In genomic region chr6:94363951-94364350, GRCm38 (mm10) we compare ENCODE assay signal across 14 mouse cellular contexts.
A peak's percentile ranks its signal among the peaks of the same experiment; 100 is the strongest.
DNase-seq lines count a peak whose midpoint lies in the region; ATAC-seq and TF ChIP-seq lines count a peak whose summit lies in the region.
"Had no signal": no experiment of that assay in that cellular context is flagged by ENCODE, and none has a peak within 500 bp of the region (broad histone marks: within the 10 kb centered on the region; RNA-seq: fewer than 3 reads in every experiment).

No protein-coding gene starts in this region.

- no peak for TF ChIP-seq POLR2A in heart, adult 2 months (IDR thresholded peaks at IDR 0.05; ENCODE audit: insufficient read depth, low read depth, low read length)
- no peak for TF ChIP-seq POLR2A in liver, adult 2 months (IDR thresholded peaks at IDR 0.05; ENCODE audit: extremely low read depth, insufficient read depth, low read length)
- no peak for TF ChIP-seq POLR2A in cortical plate, adult 2 months (IDR thresholded peaks at IDR 0.05; ENCODE audit: extremely low read depth, insufficient read depth, low read length)

- no peak for TF ChIP-seq EP300 in heart, adult 2 months (IDR thresholded peaks at IDR 0.05; ENCODE audit: insufficient read depth, low read depth, low read length)

- WGBS in heart, adult 2 months = 42% methylated on average over 6 of the region's 6 CpGs
- WGBS in liver, adult 2 months = 71% methylated on average over 6 of the region's 6 CpGs
- WGBS in liver, embryonic 11.5 days = 81% methylated on average over 6 of the region's 6 CpGs

- peak; percentile 65 for TF ChIP-seq CTCF in heart, adult 2 months (IDR thresholded peaks at IDR 0.05)
- TF ChIP-seq CTCF in liver, adult 2 months (IDR thresholded peaks at IDR 0.05; ENCODE audit: low read depth, low read length) = no peak
- TF ChIP-seq CTCF in cortical plate, adult 2 months (IDR thresholded peaks at IDR 0.05; ENCODE audit: extremely low read depth, insufficient read depth, low read length) = peak; percentile 23; the same call in 1 of the 2 replicates

- no peak for ATAC-seq in liver, embryonic 11.5 days (replicated peaks; ENCODE audit: low FRiP score)
- ATAC-seq in erythroblast, adult 5-6 weeks (replicated peaks; ENCODE audit: low FRiP score, poor library complexity, severe bottlenecking) = no peak

- H3K27me3 ChIP-seq in heart, adult 2 months (ENCODE audit: control insufficient read depth, insufficient read depth, low read length) = no peaks in the 10 kb centered on the region
- H3K27me3 ChIP-seq in liver, adult 2 months (ENCODE audit: control insufficient read depth, insufficient read depth, low read length) = no peaks in the 10 kb centered on the region
- H3K27me3 ChIP-seq in liver, embryonic 11.5 days (replicated peaks; ENCODE audit: control insufficient read depth, insufficient read depth, low read length) = no peaks in the 10 kb centered on the region; the same call in 1 of the 2 replicates
- H3K27me3 ChIP-seq: CH12.LX; embryonic facial prominence, embryonic 13.5 days; limb, embryonic 13.5 days; stomach, embryonic 15.5 days had no signal

- no peaks in the 10 kb centered on the region for H3K9me3 ChIP-seq in liver, embryonic 11.5 days (ENCODE audit: control insufficient read depth, low read length)
- H3K9me3 ChIP-seq: embryonic facial prominence, embryonic 13.5 days; limb, embryonic 13.5 days; stomach, embryonic 15.5 days had no signal

- intact Hi-C loops in heart, adult 2 months (cut with DNase I) = loop anchor here (1.0 kb wide), 1 partner anchor 283 kb away; no protein-coding TSS in a partner anchor

- peaks cover 1% of the 10 kb centered on the region; the same call in 1 of the 2 replicates for H3K4me1 ChIP-seq in heart, adult 2 months (ENCODE audit: control insufficient read depth, insufficient read depth, low read length)
- H3K4me1 ChIP-seq in liver, adult 2 months (ENCODE audit: control insufficient read depth, insufficient read depth, low read length) = no peaks in the 10 kb centered on the region
- no peaks in the 10 kb centered on the region for H3K4me1 ChIP-seq in liver, embryonic 11.5 days (replicated peaks; ENCODE audit: control insufficient read depth, insufficient read depth, low read length)
- no peaks in the 10 kb centered on the region for H3K4me1 ChIP-seq in cortical plate, adult 2 months (ENCODE audit: control insufficient read depth, insufficient read depth, low read length)
- H3K4me1 ChIP-seq: stomach, embryonic 15.5 days had no signal

- no peak overlapping the region for H3K4me3 ChIP-seq in heart, adult 2 months
- H3K4me3 ChIP-seq in liver, adult 2 months (ENCODE audit: insufficient read depth, low read depth, low read length) = no peak overlapping the region
- no peak overlapping the region for H3K4me3 ChIP-seq in liver, embryonic 11.5 days (ENCODE audit: low read depth, low read length)
- no peak overlapping the region for H3K4me3 ChIP-seq in cortical plate, adult 2 months (ENCODE audit: insufficient read depth, low read length)
- H3K4me3 ChIP-seq: embryonic facial prominence, embryonic 13.5 days; limb, embryonic 13.5 days; myocyte; stomach, embryonic 15.5 days had no signal

- H3K36me3 ChIP-seq in heart, adult 2 months (ENCODE audit: control insufficient read depth, insufficient read depth, low read length) = no peaks in the 10 kb centered on the region
- no peaks in the 10 kb centered on the region for H3K36me3 ChIP-seq in liver, adult 2 months (ENCODE audit: control insufficient read depth, insufficient read depth, low read length)
- no peaks in the 10 kb centered on the region for H3K36me3 ChIP-seq in liver, embryonic 11.5 days (ENCODE audit: control insufficient read depth, insufficient read depth, low read length)
- H3K36me3 ChIP-seq: embryonic facial prominence, embryonic 13.5 days; limb, embryonic 13.5 days; stomach, embryonic 15.5 days had no signal

- H3K9ac ChIP-seq in heart, adult 2 months (ENCODE audit: low read depth, low read length) = no peak overlapping the region
- H3K9ac ChIP-seq in liver, adult 2 months (ENCODE audit: low read depth, low read length) = no peak overlapping the region
- H3K9ac ChIP-seq in liver, embryonic 11.5 days (ENCODE audit: low read depth, low read length) = no peak overlapping the region
- H3K9ac ChIP-seq: embryonic facial prominence, embryonic 13.5 days; limb, embryonic 13.5 days; stomach, embryonic 15.5 days had no signal

- no peak overlapping the region for H3K27ac ChIP-seq in heart, adult 2 months
- no peak overlapping the region for H3K27ac ChIP-seq in liver, adult 2 months (replicated peaks; ENCODE audit: insufficient read depth, low read depth, low read length)
- no peak overlapping the region for H3K27ac ChIP-seq in liver, embryonic 11.5 days (ENCODE audit: low read depth, low read length)
- H3K27ac ChIP-seq in cortical plate, adult 2 months (ENCODE audit: insufficient read depth, low read length) = no peak overlapping the region
- H3K27ac ChIP-seq: embryonic facial prominence, embryonic 13.5 days; limb, embryonic 13.5 days; stomach, embryonic 15.5 days had no signal

- H3K79me2 ChIP-seq in heart, adult 2 months (replicated peaks; ENCODE audit: control insufficient read depth, insufficient read depth, low read length) = no peaks in the 10 kb centered on the region
- no peaks in the 10 kb centered on the region for H3K79me2 ChIP-seq in liver, adult 2 months (ENCODE audit: control insufficient read depth, insufficient read depth, low read length)

- DNase-seq in heart, adult 2 months = no peak
- DNase-seq in heart, adult 9 months (ENCODE audit: low spot score in 2 of 2) = no peak
- peak; percentile 55 for DNase-seq in liver, adult 2 months (ENCODE audit: extremely low read depth, low read depth, low spot score)
- DNase-seq in liver, embryonic 11.5 days (ENCODE audit: low spot score) = no peak
- peak; percentile 2 for DNase-seq in lung, postnatal 25 days (ENCODE audit: low spot score)
- no peak for DNase-seq in urinary bladder, postnatal 4 days (ENCODE audit: low spot score in 2 of 2)
- DNase-seq: cerebellum, adult 8-10 months had no signal

- no peak overlapping the region for H3K4me2 ChIP-seq in liver, embryonic 11.5 days
- H3K4me2 ChIP-seq: embryonic facial prominence, embryonic 13.5 days; limb, embryonic 13.5 days; stomach, embryonic 15.5 days had no signal

Comparison
In these comparisons a context has a peak if more than half of its experiments do, and no peak if none do; other contexts are left out.
1. DNase-seq: peak in liver, adult 2 months (single experiment) and lung, postnatal 25 days (single experiment); none in heart, adult 2 months (0 of 2), heart, adult 9 months (0 of 2), liver, embryonic 11.5 days (single experiment) and urinary bladder, postnatal 4 days (0 of 2).